Mouse (Mus musculus) brain, embryonic 14.5 days (tissue): ENCODE measurements at regions not wholly inside any gene's neighbourhood (a gene's known extent, or its start where the extent isn't known, plus 50 kb on each side); places are given as distances from the start of the nearest gene placed in this dataset.

Experiments
- CTCF ChIP-seq: fragments of 200-500 bp; IDR thresholded peaks from 2 replicates; pipeline ENCODE4 v1.5.1; 2012; ENCODE audit warnings: inconsistent platforms, mild to moderate bottlenecking, moderate library complexity, borderline replicate concordance; ENCODE audit not compliant: insufficient read depth, insufficient read length; ENCODE audit errors: extremely low read depth
- POLR2A ChIP-seq: fragments of 200-500 bp; IDR thresholded peaks from 2 replicates; pipeline ENCODE4 v1.6.1; 2012; ENCODE audit warnings: mild to moderate bottlenecking, inconsistent platforms, borderline replicate concordance; ENCODE audit not compliant: poor library complexity, insufficient read depth, insufficient read length, severe bottlenecking; ENCODE audit errors: extremely low read depth

DNA sequence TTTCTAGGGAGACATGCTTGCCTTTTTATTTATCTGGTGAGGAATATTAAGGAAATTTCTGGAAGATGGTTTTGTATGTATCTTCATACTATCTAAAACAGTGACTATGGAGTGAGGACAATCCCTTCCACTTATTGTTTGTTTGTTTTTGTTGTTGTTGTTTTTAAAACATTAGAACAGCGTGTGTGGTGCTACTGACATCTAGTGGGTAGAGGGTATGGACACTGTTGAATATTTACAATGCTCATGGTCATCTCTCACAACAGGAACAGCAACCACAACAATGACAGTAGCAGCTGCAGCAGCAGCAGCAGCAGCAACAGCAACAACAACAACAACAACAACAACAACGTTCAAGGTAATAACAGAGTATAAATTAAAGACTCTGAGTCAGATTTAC, 471.2 kb downstream of the Igsf11 start:
- TF ChIP-seq POLR2A (no peak), CTCF (no peak)
